Mouse (Mus musculus) midbrain, embryonic 10.5 days (tissue): Measurements from ENCODE around the gene Tmem107. TPM values are rescaled to one million over a fixed set of nuclear protein-coding genes. Genes with fewer than 3 reads are reported as not detected.

Experiments used
- DNase-seq: peaks from one replicate; pipeline ENCODE4 v3.0.0-alpha.2; 2017; ENCODE audit warnings: low spot score
- H3K27ac ChIP-seq: fragments of 300-500 bp; sonication (generic); replicated peaks from 2 replicates; pipeline ENCODE4 v1.5.1; 2016; ENCODE audit warnings: mild to moderate bottlenecking
- H3K27me3 ChIP-seq: fragments of 300-500 bp; sonication (generic); 2 replicates; pipeline ENCODE4 v1.6.1; 2016; ENCODE audit warnings: low read depth, mild to moderate bottlenecking; ENCODE audit not compliant: poor library complexity, severe bottlenecking
- H3K36me3 ChIP-seq: fragments of 300-500 bp; sonication (generic); 2 replicates; pipeline ENCODE4 v1.6.1; 2016; ENCODE audit warnings: mild to moderate bottlenecking, moderate library complexity
- H3K4me1 ChIP-seq: fragments of 300-500 bp; sonication (generic); 2 replicates; pipeline ENCODE4 v1.6.1; 2016
- H3K4me3 ChIP-seq: fragments of 300-500 bp; sonication (generic); 2 replicates; pipeline ENCODE4 v1.5.1; 2016; ENCODE audit warnings: mild to moderate bottlenecking, moderate library complexity
- H3K9me3 ChIP-seq: fragments of 300-500 bp; sonication (generic); replicated peaks from 2 replicates; pipeline ENCODE4 v1.6.1; 2016; ENCODE audit warnings: mild to moderate bottlenecking
- WGBS: fragments of 180-500 bp; shearing (Covaris S2); methylation state at CpG from one replicate; pipeline ENCODE4 v1.1.7; 2016; 5-methylcytosine and 5-hydroxymethylcytosine counted together
- polyA plus RNA-seq: library from polyadenylated mRNA; unstranded; fragments of >200 nt; fragmentation: Nextera tagmentation; extraction: Ambion mirVana; gene quantifications from 2 replicates; pipeline ENCODE4 v1.2.1, GENCODE M21; 2016

The Tmem107 gene
- polyA plus RNA-seq, 1 experiment from 2014 or later, result 64.8 TPM

DNA sequence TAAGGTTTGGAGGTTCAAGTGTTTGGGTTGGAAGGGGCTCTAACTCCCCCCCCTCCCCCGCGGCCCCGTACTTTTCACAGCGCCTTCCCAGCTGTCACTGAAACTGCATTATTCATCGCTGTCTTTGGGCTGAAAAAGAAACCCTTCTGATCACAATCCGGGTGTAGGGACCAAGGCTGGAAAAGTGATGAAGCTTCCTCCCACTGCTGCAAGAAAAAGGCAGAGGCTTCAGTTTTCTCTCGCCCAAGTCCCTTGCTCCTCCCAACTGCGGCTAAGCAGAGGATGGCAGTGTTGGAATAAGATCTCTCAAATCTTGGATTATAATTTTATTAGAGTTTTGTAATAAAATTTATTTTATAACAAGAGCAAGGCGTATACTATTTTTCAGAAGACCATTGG is 2.1 kb downstream of the Tmem107 start:
- peaks cover 44% of the 10 kb centered on the region for H3K4me1 ChIP-seq
- WGBS, result 14% methylated on average over 9 of the region's 9 CpGs
- H3K27ac ChIP-seq, result peak overlapping the region; percentile 98
- no peaks in the 10 kb centered on the region for H3K36me3 ChIP-seq
- DNase-seq, result no peak
- H3K4me3 ChIP-seq, result peak overlapping the region; percentile 69
- H3K27me3 ChIP-seq, result peaks cover 2% of the 10 kb centered on the region; the same call in 1 of the 2 replicates
- H3K9me3 ChIP-seq, result no peaks in the 10 kb centered on the region

DNA sequence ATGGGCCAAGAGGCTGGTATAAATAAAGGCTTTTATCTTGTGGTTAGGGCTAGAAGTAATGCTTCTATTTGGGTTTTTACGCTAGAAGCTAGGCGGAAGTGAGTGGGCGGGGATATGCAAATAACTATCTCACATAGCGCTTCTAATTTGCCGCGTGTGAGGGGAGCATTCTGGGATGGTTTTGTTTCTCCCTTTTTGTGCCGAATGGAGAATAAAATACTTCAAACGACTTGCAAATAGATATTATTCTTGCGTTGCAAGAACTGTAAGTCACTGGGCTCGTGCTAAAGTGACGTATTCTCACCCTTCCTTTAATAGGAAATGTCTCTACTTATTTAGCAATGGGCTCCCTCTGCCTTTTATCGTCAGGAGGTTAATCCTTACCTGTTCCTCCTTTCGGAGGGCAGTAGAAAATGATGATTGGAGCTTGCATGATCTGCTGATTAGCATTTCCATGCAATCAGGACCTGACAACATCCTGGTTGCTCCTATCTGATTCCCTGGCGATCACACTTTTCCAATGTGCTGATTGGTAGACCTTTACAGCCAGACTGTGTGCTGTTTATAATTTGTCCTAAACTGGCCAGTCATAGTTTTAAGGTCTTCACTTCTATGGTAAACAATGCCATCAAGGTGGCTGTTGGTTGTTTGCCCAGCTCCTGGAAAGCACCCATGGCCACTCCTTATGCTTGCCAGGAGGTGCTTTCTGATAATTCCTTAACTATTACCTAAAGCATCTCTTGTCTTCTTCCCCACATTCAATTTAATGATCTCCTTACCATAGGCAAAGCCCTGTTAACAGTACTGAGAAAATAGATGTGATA is 2.7 kb downstream of the Tmem107 start:
- Histone ChIP-seq H3K36me3 (no peaks in the 10 kb centered on the region), H3K27me3 (no peaks in the 10 kb centered on the region), H3K27ac (peak overlapping the region; percentile 98), H3K4me3 (peak overlapping the region; percentile 69), H3K9me3 (no peaks in the 10 kb centered on the region), H3K4me1 (peaks cover 44% of the 10 kb centered on the region)
- DNase-seq, result peak; percentile 84
- WGBS, result under 1% methylated on average over 14 of the region's 14 CpGs

DNA sequence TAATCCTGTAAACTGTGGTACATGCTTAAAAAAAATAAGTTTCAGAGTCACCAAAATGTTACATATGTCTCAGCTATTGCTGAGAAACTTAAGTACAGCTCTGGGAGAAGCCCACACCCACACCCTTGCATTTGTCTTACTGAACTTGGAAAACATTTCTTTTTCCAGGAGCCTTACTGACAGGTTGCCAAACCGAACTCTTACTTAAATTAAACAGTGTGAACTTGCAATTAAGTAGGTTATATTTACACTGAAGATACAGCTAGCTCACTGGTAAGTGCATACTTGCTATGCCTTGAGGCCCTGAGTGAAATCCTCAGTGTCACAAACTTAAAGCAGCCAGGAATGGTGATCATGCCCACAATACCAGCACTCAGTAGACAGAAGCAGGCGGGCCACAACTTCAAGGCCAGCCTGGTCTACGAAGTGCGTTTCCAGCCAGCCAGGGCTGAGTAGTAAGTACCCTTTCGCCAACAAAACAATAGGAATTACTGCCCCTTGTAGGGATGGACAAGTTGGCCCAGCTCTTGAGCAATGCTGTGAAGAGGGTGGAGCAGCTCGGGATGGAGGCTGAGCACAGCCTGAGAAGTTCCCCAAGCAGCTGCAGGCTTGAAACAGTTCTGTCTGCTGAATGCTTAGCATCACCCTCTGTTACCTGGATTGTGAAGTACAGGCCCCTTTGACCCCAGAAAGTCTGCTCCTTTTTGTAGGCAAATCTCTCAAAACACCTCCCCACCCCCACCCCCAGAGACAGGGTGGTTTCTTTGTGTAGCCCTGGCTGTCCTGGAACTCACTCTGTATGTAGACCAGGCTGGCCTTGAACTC is 3.6 kb downstream of the Tmem107 start:
- Histone ChIP-seq H3K27me3 (no peaks in the 10 kb centered on the region), H3K9me3 (no peaks in the 10 kb centered on the region), H3K27ac (0 out of 2 replicates have a peak overlapping the region, but pooled peaks have one; percentile 28), H3K4me1 (peaks cover 44% of the 10 kb centered on the region), H3K4me3 (peak overlapping the region; percentile 69; the same call in 1 of the 2 replicates), H3K36me3 (no peaks in the 10 kb centered on the region)
- DNase-seq, result no peak
- WGBS, result 45% methylated on average over 6 of the region's 6 CpGs

DNA sequence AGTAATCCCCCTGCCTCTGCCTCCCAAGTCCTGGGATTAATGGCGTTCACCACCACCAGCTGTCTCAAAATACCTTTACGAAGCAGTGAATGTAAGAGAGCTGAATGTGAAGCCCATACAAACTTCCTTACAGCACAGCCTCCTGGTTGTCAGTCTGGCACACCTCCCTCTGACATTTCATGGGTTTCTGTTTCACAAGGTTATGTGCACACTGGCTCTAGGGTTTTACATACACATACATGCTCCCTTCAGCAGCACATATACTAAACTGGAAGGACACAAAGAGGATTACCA is 4.1 kb downstream of the Tmem107 start:
- Histone ChIP-seq H3K27ac (no peak overlapping the region), H3K27me3 (no peaks in the 10 kb centered on the region), H3K9me3 (no peaks in the 10 kb centered on the region), H3K4me1 (peaks cover 38% of the 10 kb centered on the region), H3K4me3 (no peak overlapping the region), H3K36me3 (no peaks in the 10 kb centered on the region)
- DNase-seq, result no peak
- WGBS, result 40% methylated on average over 2 of the region's 2 CpGs

- Histone ChIP-seq H3K4me1 (peaks cover 30% of the 10 kb centered on the region), H3K27me3 (no peaks in the 10 kb centered on the region), H3K4me3 (no peak overlapping the region), H3K9me3 (no peaks in the 10 kb centered on the region), H3K27ac (no peak overlapping the region), H3K36me3 (no peaks in the 10 kb centered on the region)
- 51% methylated on average over 9 of the region's 9 CpGs for whole genome bisulfite sequencing
- DNase-seq, result no peak
Measured at GRCm38 (mm10) chr11:69075764-69076479, 5.3 kb downstream of the Tmem107 start.

- no peak for DNase-seq
- Histone ChIP-seq H3K4me1 (peaks cover 23% of the 10 kb centered on the region), H3K27ac (no peak overlapping the region), H3K4me3 (no peak overlapping the region), H3K9me3 (no peaks in the 10 kb centered on the region), H3K36me3 (no peaks in the 10 kb centered on the region), H3K27me3 (no peaks in the 10 kb centered on the region)
- 82% methylated on average over 5 of the region's 5 CpGs for WGBS
Measured at GRCm38 (mm10) chr11:69076572-69076971, 6.0 kb downstream of the Tmem107 start.

DNA sequence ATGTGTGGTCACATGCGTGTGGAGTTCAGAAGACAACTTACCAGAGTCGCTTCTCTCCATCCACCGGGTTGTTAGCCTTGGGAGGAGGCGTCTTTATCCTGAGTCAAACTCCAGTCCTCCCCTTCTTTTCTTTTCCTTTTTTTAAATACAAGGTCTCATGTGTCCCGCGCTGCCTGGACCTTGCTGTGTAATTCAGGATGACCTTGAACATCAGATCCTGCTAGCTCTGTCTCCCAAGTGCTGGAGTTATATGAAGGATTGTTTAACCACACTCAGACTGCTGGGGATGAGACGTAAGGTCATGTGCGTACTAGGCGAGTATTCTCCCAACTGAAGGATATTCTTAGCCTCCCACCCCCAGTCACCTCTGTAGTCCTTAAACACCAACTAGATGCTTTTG is 6.7 kb downstream of the Tmem107 start:
- Histone ChIP-seq H3K4me3 (no peak overlapping the region), H3K4me1 (peaks cover 16% of the 10 kb centered on the region), H3K27ac (no peak overlapping the region), H3K27me3 (no peaks in the 10 kb centered on the region), H3K9me3 (no peaks in the 10 kb centered on the region), H3K36me3 (no peaks in the 10 kb centered on the region)
- DNase-seq, result no peak
- 87% methylated on average over 9 of the region's 9 CpGs for WGBS

- Histone ChIP-seq H3K27ac (no peak overlapping the region), H3K36me3 (no peaks in the 10 kb centered on the region), H3K4me1 (peaks cover 10% of the 10 kb centered on the region), H3K4me3 (no peak overlapping the region), H3K9me3 (no peaks in the 10 kb centered on the region), H3K27me3 (no peaks in the 10 kb centered on the region)
- WGBS, result 82% methylated on average over 6 of the region's 6 CpGs
- no peak for DNase-seq
Measured at GRCm38 (mm10) chr11:69078041-69078440, 7.4 kb downstream of the Tmem107 start.

- no peak overlapping the region for H3K27ac ChIP-seq
- DNase-seq, result no peak
- H3K27me3 ChIP-seq, result no peaks in the 10 kb centered on the region
- no peak overlapping the region for H3K4me3 ChIP-seq
- 91% methylated on average over 5 of the region's 5 CpGs for WGBS
- peaks cover 10% of the 10 kb centered on the region for H3K4me1 ChIP-seq
- H3K36me3 ChIP-seq, result no peaks in the 10 kb centered on the region
- H3K9me3 ChIP-seq, result no peaks in the 10 kb centered on the region
Measured at GRCm38 (mm10) chr11:69078805-69079438, 8.3 kb downstream of the Tmem107 start.

DNA sequence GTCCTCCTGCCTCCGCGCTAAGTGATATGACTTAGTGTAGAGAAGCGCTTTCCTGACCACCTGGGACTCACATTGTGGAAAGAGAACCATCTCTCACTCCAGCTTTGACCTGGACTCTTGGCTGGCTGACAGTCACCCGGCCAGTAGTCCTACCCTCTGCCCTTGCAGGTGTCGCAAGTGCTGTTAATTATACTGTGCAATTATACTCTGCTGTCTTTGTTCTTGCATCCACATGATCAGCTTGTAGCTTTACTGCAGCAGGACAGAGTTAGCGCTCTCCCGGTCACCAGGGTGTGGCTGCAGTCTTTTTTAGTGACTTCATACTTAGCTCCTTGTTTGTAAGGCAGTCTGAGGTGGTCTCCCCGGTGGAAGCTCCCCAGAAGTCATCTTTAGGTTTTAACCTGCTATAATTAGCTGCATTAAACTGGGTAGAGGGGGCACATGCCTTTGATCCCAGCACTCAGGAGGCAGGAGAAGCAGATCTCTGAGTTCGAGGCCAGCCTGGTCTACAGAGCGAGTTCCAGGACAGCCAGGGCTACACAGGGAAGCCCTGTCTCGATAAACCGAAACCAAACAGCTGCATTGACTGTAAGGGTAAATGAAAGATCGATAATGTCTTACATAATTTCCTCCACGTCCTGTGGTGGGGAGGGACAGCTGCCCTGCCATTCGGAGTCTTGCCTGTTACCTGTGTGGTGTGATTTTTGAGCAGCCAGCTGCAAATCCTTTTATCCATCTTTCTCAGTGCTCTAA is 9.7 kb downstream of the Tmem107 start:
- no peak overlapping the region for H3K27ac ChIP-seq
- H3K9me3 ChIP-seq, result no peaks in the 10 kb centered on the region
- H3K36me3 ChIP-seq, result no peaks in the 10 kb centered on the region
- H3K4me3 ChIP-seq, result no peak overlapping the region
- no peaks in the 10 kb centered on the region for H3K27me3 ChIP-seq
- 89% methylated on average over 15 of the region's 15 CpGs for WGBS
- no peaks in the 10 kb centered on the region for H3K4me1 ChIP-seq
- no peak for DNase-seq

DNA sequence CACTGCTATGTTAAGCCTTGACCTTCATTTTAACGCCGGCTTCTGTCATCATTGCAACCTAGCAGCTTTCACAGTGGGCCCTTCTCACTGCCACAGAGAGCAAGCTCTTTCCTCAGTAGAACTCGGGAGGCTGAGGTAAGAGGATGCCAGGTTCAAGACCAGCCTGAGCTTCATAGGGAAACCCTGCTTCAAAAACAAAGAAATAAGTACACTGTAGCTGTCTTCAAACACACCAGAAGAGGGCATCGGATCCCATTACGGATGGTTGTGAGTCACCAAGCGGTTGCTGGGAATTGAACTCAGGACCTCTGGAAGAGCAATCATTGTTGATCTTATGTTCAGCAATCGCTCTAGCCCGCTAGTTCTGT is 10.2 kb downstream of the Tmem107 start:
- Histone ChIP-seq H3K4me1 (no peaks in the 10 kb centered on the region; the same call in 1 of the 2 replicates), H3K36me3 (no peaks in the 10 kb centered on the region), H3K4me3 (no peak overlapping the region), H3K27me3 (no peaks in the 10 kb centered on the region), H3K9me3 (no peaks in the 10 kb centered on the region), H3K27ac (no peak overlapping the region)
- DNase-seq, result no peak
- 87% methylated on average over 8 of the region's 8 CpGs for WGBS

GRCm38 (mm10) chr11:69081613-69082012 is 11.0 kb downstream of the Tmem107 start:
- no peak for DNase-seq
- WGBS, result 93% methylated on average over 7 of the region's 7 CpGs
- no peaks in the 10 kb centered on the region for H3K27me3 ChIP-seq
- H3K4me1 ChIP-seq, result no peaks in the 10 kb centered on the region; the same call in 1 of the 2 replicates
- no peak overlapping the region for H3K27ac ChIP-seq
- no peaks in the 10 kb centered on the region for H3K9me3 ChIP-seq
- H3K36me3 ChIP-seq, result no peaks in the 10 kb centered on the region
- no peak overlapping the region for H3K4me3 ChIP-seq
